Mouse (Mus musculus) kidney, embryonic 14.5 days (tissue): Measurements from ENCODE around the gene Gm6358. TPM values are rescaled to one million over a fixed set of nuclear protein-coding genes. Genes with fewer than 3 reads are reported as not detected.
"Not testable (repeated sequence)": the region's sequence is repeated elsewhere in the genome, so short reads cannot be mapped to it uniquely, and the experiment has no call there.

Experiments used
- ATAC-seq: fragments of 200-750 bp; cut with Nextera tagmentation; 2 replicates; pipeline ENCODE4 v1.8.0; 2017; ENCODE audit warnings: moderate number of reproducible peaks, mild to moderate bottlenecking, moderate TSS enrichment, moderate library complexity; ENCODE audit not compliant: low FRiP score, low TSS enrichment
- H3K27ac ChIP-seq: fragments of 300-500 bp; sonication (generic); 2 replicates; pipeline ENCODE4 v1.5.1; 2014; ENCODE audit warnings: low read depth, mild to moderate bottlenecking, low read length, moderate library complexity, mixed read lengths
- H3K27me3 ChIP-seq: fragments of 300-500 bp; sonication (generic); 2 replicates; pipeline ENCODE4 v1.6.1; 2014; ENCODE audit warnings: mild to moderate bottlenecking, low read length; ENCODE audit not compliant: control insufficient read depth, insufficient read depth
- H3K36me3 ChIP-seq: fragments of 300-500 bp; sonication (generic); 2 replicates; pipeline ENCODE4 v1.6.1; 2014; ENCODE audit warnings: low read length, mixed read lengths; ENCODE audit not compliant: control insufficient read depth, insufficient read depth
- H3K4me1 ChIP-seq: fragments of 300-500 bp; sonication (generic); 2 replicates; pipeline ENCODE4 v1.6.1; 2014; ENCODE audit warnings: low read length, mixed read lengths; ENCODE audit not compliant: control insufficient read depth, insufficient read depth
- H3K4me2 ChIP-seq: fragments of 300-500 bp; sonication (generic); replicated peaks from 2 replicates; pipeline ENCODE4 v1.6.1; 2014; ENCODE audit warnings: low read depth, mild to moderate bottlenecking, low read length
- H3K4me3 ChIP-seq: fragments of 300-500 bp; sonication (generic); 2 replicates; pipeline ENCODE4 v1.5.1; 2014; ENCODE audit warnings: mild to moderate bottlenecking, low read length
- H3K9ac ChIP-seq: fragments of 300-500 bp; sonication (generic); 2 replicates; pipeline ENCODE4 v1.6.1; 2014; ENCODE audit warnings: low read depth, mild to moderate bottlenecking, low read length, moderate library complexity
- H3K9me3 ChIP-seq: fragments of 300-500 bp; sonication (generic); 2 replicates; pipeline ENCODE4 v1.6.1; 2016; ENCODE audit warnings: low read length; ENCODE audit not compliant: control insufficient read depth
- WGBS: fragments of 180-500 bp; shearing (Covaris S2); extraction: QIAGEN DNeasy Blood & Tissue Kit; methylation state at CpG from one replicate; pipeline ENCODE4 v1.1.7; 2014; 5-methylcytosine and 5-hydroxymethylcytosine counted together
- polyA plus RNA-seq: library from polyadenylated mRNA; unstranded; fragments of >200 nt; fragmentation: Nextera tagmentation; extraction: Ambion mirVana; gene quantifications from 2 replicates; pipeline ENCODE4 v1.2.1, GENCODE M21; 2014

Gm6358 gene
- not detected in 2 replicates for polyA plus RNA-seq

DNA sequence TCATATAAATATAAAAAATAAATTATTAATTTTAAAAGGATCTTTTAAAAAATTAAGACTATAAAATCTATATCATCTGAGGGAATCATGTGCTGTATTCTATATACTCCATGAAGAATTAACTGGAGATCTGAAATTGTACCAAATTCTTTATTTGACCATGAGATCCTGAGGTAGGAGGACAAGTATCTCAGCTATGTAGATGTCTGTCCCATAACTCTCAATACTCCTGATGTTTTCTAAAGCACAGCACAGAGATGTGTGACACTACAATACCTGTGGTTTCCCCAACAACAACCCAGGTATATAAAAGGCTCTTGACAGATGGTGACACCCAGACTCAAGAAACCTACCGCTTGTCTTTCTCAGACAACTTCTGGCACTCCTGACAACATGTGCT lies at the start of gene Gm6358:
TSS of gene Gm6358 (plus strand) at position 301 of the 400 bp plus-strand sequence.
- Histone ChIP-seq H3K9me3 (no peaks in the 10 kb centered on the region), H3K9ac (no peak within 1 kb of the TSS), H3K36me3 (no peaks in the 10 kb centered on the region), H3K4me3 (no peak within 1 kb of the TSS), H3K27ac (no peak within 1 kb of the TSS), H3K4me1 (no peaks in the 10 kb centered on the region), H3K4me2 (no peak within 1 kb of the TSS), H3K27me3 (no peaks in the 10 kb centered on the region)
- ATAC-seq, result no peak
- WGBS, result 91% methylated on average over 1 of the region's 1 CpGs

DNA sequence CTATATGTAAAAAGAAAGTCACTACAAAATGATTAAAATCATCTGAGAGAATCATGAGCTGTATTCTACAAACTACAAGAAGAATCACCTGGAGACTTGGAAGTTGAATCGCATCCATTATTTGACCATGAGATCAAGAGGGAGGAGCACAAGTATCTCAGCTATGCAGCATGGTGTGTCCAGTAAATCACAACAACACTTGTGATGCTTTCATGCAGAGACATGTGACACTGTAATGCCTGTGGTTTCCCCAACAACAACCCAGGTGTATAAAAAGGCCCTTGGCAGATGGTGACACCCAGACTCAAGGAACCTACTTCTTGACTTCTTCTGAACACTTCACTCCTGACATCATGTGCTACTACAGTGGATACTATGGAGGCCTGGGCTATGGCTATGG lies 10.1 kb downstream of the Gm6358 start, which contains the start of gene Gm10061:
TSS of gene Gm10061 (plus strand) at position 301 of the 400 bp plus-strand sequence.
- 89% methylated on average over 1 of the region's 1 CpGs for WGBS
- H3K27me3 ChIP-seq, result no peaks in the 10 kb centered on the region
- no peaks in the 10 kb centered on the region for H3K9me3 ChIP-seq
- H3K4me2 ChIP-seq, result no peak within 1 kb of the TSS
- H3K4me3 ChIP-seq, result no peak within 1 kb of the TSS
- no peaks in the 10 kb centered on the region for H3K36me3 ChIP-seq
- no peaks in the 10 kb centered on the region for H3K4me1 ChIP-seq
- no peak within 1 kb of the TSS for H3K27ac ChIP-seq
- ATAC-seq, result no peak
- no peak within 1 kb of the TSS for H3K9ac ChIP-seq

DNA sequence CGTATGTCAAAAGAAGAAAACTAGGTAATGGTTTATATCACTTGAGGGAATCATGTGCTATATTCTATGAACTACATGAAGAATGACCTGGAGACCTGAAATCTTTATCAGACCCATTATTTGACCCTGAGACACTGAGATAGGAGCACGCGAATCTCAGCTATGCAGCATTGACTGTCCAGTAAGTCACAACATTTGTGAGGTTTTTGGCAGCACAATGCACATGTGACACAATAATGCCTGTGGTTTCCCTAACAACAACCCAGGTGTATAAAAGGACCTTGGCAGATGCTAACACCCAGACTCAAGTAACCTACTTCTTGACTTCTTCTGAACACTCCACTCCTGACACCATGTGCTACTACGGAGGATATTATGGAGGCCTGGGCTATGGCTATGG lies 17.0 kb downstream of the Gm6358 start, which contains the start of gene Gm9789:
TSS of gene Gm9789 (plus strand) at position 301 of the 400 bp plus-strand sequence.
- Histone ChIP-seq H3K4me2 (no peak within 1 kb of the TSS), H3K36me3 (no peaks in the 10 kb centered on the region), H3K9ac (no peak within 1 kb of the TSS), H3K27me3 (no peaks in the 10 kb centered on the region), H3K9me3 (no peaks in the 10 kb centered on the region), H3K4me1 (no peaks in the 10 kb centered on the region), H3K27ac (no peak within 1 kb of the TSS), H3K4me3 (no peak within 1 kb of the TSS)
- ATAC-seq, result no peak
- 82% methylated on average over 4 of the region's 4 CpGs for WGBS

DNA sequence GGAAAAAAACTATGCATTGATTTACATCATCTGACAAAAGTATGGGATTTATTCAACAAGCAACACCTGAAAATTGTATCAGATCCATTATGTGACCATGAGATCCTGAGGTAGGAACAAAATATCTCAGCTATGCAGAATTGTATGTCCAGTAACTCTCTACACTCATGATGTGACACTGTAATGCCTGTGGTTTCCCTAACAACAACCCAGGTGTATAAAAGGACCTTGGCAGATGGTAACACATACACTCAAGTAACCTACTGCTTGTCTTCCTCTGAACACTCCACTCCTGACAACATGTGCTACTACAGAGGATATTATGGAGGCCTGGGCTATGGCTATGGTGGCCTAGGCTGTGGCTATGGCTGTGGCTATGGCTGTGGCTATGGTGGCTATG lies 28.5 kb downstream of the Gm6358 start, which contains the start of gene Gm7735:
TSS of gene Gm7735 (plus strand) at position 301 of the 400 bp plus-strand sequence.
- ATAC-seq, H3K9me3 ChIP-seq, H3K4me3 ChIP-seq, H3K9ac ChIP-seq, H3K36me3 ChIP-seq, H3K4me1 ChIP-seq, H3K27me3 ChIP-seq, H3K4me2 ChIP-seq, H3K27ac ChIP-seq: not testable (repeated sequence)

DNA sequence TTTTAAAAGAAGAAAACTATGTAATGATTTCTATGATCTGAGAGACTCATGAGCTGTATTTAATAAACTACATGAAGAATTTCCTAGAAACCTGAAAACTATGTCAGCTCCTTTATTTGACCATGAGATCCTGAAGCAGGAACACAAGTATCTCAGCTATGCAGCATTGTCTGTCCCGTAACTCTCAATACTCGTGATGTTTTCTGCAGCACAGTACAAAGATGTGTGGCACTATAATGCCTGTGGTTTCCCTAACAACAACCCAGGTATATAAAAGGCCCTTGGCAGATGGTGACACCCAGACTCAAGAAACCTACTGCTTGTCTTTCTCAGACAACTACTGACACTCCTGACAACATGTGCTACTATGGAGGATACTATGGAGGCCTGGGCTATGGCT lies 33.8 kb downstream of the Gm6358 start, which contains the start of gene 1110057P08Rik:
TSS of gene 1110057P08Rik (plus strand) at position 301 of the 400 bp plus-strand sequence.
- Histone ChIP-seq H3K4me2 (no peak within 1 kb of the TSS), H3K9ac (no peak within 1 kb of the TSS), H3K9me3 (no peaks in the 10 kb centered on the region), H3K4me3 (no peak within 1 kb of the TSS), H3K4me1 (no peaks in the 10 kb centered on the region), H3K27ac (no peak within 1 kb of the TSS), H3K36me3 (no peaks in the 10 kb centered on the region), H3K27me3 (no peaks in the 10 kb centered on the region)
- no peak for ATAC-seq
- WGBS, result 75% methylated on average over 2 of the region's 2 CpGs

DNA sequence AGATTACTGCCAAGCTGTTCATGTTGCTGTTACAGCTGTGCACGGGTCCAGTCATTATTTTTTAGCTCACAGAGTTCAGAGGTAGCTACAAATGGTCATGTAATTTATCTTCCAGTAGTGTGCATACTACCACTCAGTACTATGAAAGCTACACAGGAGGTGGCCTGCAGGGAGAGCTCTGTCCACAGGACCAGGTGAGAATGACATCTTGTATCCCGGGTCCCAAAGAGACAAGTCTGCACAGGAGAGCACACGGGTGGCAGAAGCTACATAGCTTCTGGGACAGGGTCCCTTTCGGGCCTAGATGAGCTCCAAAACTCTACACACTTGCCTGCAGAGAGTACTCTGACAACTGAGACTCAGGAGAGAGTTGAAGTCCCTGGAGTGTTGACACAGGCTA lies 48.0 kb downstream of the Gm6358 start:
- no peak overlapping the region for H3K4me3 ChIP-seq
- no peak overlapping the region for H3K9ac ChIP-seq
- no peaks in the 10 kb centered on the region for H3K36me3 ChIP-seq
- H3K9me3 ChIP-seq, result no peaks in the 10 kb centered on the region
- no peak overlapping the region for H3K27ac ChIP-seq
- no peaks in the 10 kb centered on the region for H3K4me1 ChIP-seq
- ATAC-seq, result no peak
- H3K27me3 ChIP-seq, result no peaks in the 10 kb centered on the region
- no peak overlapping the region for H3K4me2 ChIP-seq
- 74% methylated on average over 4 of the region's 4 CpGs for WGBS

Other genes starting within 250 kb of the Gm6358 start
- not detected in 2 replicates for gene Krtap19-5, start 244.4 kb upstream of the Gm6358 start, polyA plus RNA-seq
- not detected in 2 replicates for gene Krtap19-9b, start 208.6 kb upstream of the Gm6358 start, polyA plus RNA-seq
- gene Krtap16-3, start 178.0 kb upstream of the Gm6358 start, polyA plus RNA-seq, result not detected in 2 replicates
- gene Krtap22-2, start 130.1 kb upstream of the Gm6358 start, polyA plus RNA-seq, result not detected in 2 replicates
- gene Gm10229, start 125.6 kb upstream of the Gm6358 start, polyA plus RNA-seq, result not detected in 2 replicates
- not detected in 2 replicates for gene Krtap6-1, start 109.2 kb upstream of the Gm6358 start, polyA plus RNA-seq
- gene Gm10228, start 99.4 kb upstream of the Gm6358 start, polyA plus RNA-seq, result not detected in 2 replicates
- not detected in 2 replicates for gene Krtap6-5, start 93.0 kb upstream of the Gm6358 start, polyA plus RNA-seq
- not detected in 2 replicates for gene 1110025L11Rik, start 76.8 kb upstream of the Gm6358 start, polyA plus RNA-seq
- not detected in 2 replicates for gene Krtap6-3, start 56.8 kb upstream of the Gm6358 start, polyA plus RNA-seq
- gene Gm10061, start 10.2 kb downstream of the Gm6358 start, polyA plus RNA-seq, result not detected in 2 replicates
- not detected in 2 replicates for gene Gm9789, start 17.1 kb downstream of the Gm6358 start, polyA plus RNA-seq
- not detected in 2 replicates for gene Gm7735, start 28.6 kb downstream of the Gm6358 start, polyA plus RNA-seq
- gene 1110057P08Rik, start 33.9 kb downstream of the Gm6358 start, polyA plus RNA-seq, result not detected in 2 replicates
- gene Krtap20-2, start 65.0 kb downstream of the Gm6358 start, polyA plus RNA-seq, result not detected in 2 replicates